Comparison of ENCODE assay signal across 10 mouse cellular contexts in genomic region chr8:84650213-84650612, GRCm38 (mm10). TPM values are rescaled to one million over a fixed set of nuclear protein-coding genes. Genes with fewer than 3 reads are reported as not detected.
DNase-seq lines count a peak whose midpoint lies in the region; ATAC-seq and TF ChIP-seq lines count a peak whose summit lies in the region.
"Had no signal": no experiment of that assay in that cellular context is flagged by ENCODE, and none has a peak within 500 bp of the region (broad histone marks: within the 10 kb centered on the region; RNA-seq: fewer than 3 reads in every experiment).

No protein-coding gene starts in this region.

- WGBS in forebrain, embryonic 10.5 days: 47% methylated on average over 3 of the region's 3 CpGs
- 46% methylated on average over 3 of the region's 3 CpGs for WGBS in forebrain, postnatal 0 days
- WGBS in midbrain, embryonic 10.5 days: 49% methylated on average over 3 of the region's 3 CpGs
- 47% methylated on average over 3 of the region's 3 CpGs for WGBS in midbrain, embryonic 14.5 days
- 52% methylated on average over 3 of the region's 3 CpGs for WGBS in limb, embryonic 11.5 days

- no peaks in the 10 kb centered on the region for H3K9me3 ChIP-seq in forebrain, embryonic 10.5 days
- no peaks in the 10 kb centered on the region for H3K9me3 ChIP-seq in forebrain, postnatal 0 days (ENCODE audit: low read length)
- H3K9me3 ChIP-seq in midbrain, embryonic 10.5 days (replicated peaks): no peaks in the 10 kb centered on the region
- H3K9me3 ChIP-seq in midbrain, embryonic 14.5 days (ENCODE audit: control insufficient read depth, low read length): no peaks in the 10 kb centered on the region
- no peaks in the 10 kb centered on the region for H3K9me3 ChIP-seq in limb, embryonic 11.5 days (ENCODE audit: control insufficient read depth, low read length)
- H3K9me3 ChIP-seq: forebrain, embryonic 15.5 days had no signal

- no peaks in the 10 kb centered on the region for H3K27me3 ChIP-seq in forebrain, embryonic 10.5 days (ENCODE audit: poor library complexity, severe bottlenecking)
- no peaks in the 10 kb centered on the region for H3K27me3 ChIP-seq in forebrain, postnatal 0 days (ENCODE audit: insufficient read depth, low read length)
- H3K27me3 ChIP-seq in midbrain, embryonic 10.5 days (ENCODE audit: low read depth, poor library complexity, severe bottlenecking): no peaks in the 10 kb centered on the region
- no peaks in the 10 kb centered on the region for H3K27me3 ChIP-seq in midbrain, embryonic 14.5 days (ENCODE audit: control insufficient read depth, insufficient read depth, low read length)
- no peaks in the 10 kb centered on the region for H3K27me3 ChIP-seq in limb, embryonic 11.5 days (ENCODE audit: control insufficient read depth, insufficient read depth, low read length)
- H3K27me3 ChIP-seq: forebrain, embryonic 15.5 days had no signal

- no peaks in the 10 kb centered on the region for H3K36me3 ChIP-seq in forebrain, embryonic 10.5 days (replicated peaks)
- H3K36me3 ChIP-seq in forebrain, postnatal 0 days (ENCODE audit: insufficient read depth): no peaks in the 10 kb centered on the region
- H3K36me3 ChIP-seq in midbrain, embryonic 10.5 days: no peaks in the 10 kb centered on the region
- no peaks in the 10 kb centered on the region for H3K36me3 ChIP-seq in midbrain, embryonic 14.5 days (ENCODE audit: control insufficient read depth, insufficient read depth, low read length)
- no peaks in the 10 kb centered on the region for H3K36me3 ChIP-seq in limb, embryonic 11.5 days (ENCODE audit: control insufficient read depth, insufficient read depth, low read length)
- H3K36me3 ChIP-seq: forebrain, embryonic 15.5 days had no signal

- no peak for ATAC-seq in forebrain, postnatal 0 days
- ATAC-seq in midbrain, embryonic 14.5 days (ENCODE audit: low FRiP score, low TSS enrichment): no peak
- ATAC-seq in limb, embryonic 11.5 days (ENCODE audit: insufficient number of reproducible peaks, low FRiP score, low TSS enrichment, low read depth): no peak
- ATAC-seq: forebrain, embryonic 15.5 days had no signal

- H3K4me2 ChIP-seq in forebrain, postnatal 0 days (ENCODE audit: low read depth): no peak overlapping the region
- no peak overlapping the region for H3K4me2 ChIP-seq in midbrain, embryonic 14.5 days (ENCODE audit: low read length)
- H3K4me2 ChIP-seq in limb, embryonic 11.5 days (ENCODE audit: low read depth, severe bottlenecking): no peak overlapping the region
- H3K4me2 ChIP-seq: forebrain, embryonic 15.5 days had no signal

- intact Hi-C loops in gastrocnemius, postnatal 14 days (cut with DNase I; ENCODE audit: low total_unique reads): no loop called here

- H3K4me3 ChIP-seq in forebrain, embryonic 10.5 days: no peak overlapping the region; the same call in 1 of the 2 replicates
- H3K4me3 ChIP-seq in forebrain, postnatal 0 days (ENCODE audit: low read depth, low read length): no peak overlapping the region
- no peak overlapping the region for H3K4me3 ChIP-seq in midbrain, embryonic 10.5 days
- no peak overlapping the region for H3K4me3 ChIP-seq in midbrain, embryonic 14.5 days (replicated peaks; ENCODE audit: low read depth, low read length)
- no peak overlapping the region for H3K4me3 ChIP-seq in limb, embryonic 11.5 days (ENCODE audit: low read depth, low read length)
- H3K4me3 ChIP-seq: forebrain, embryonic 15.5 days had no signal

- peak overlapping the region; percentile 82 for H3K27ac ChIP-seq in forebrain, embryonic 10.5 days
- no peak overlapping the region for H3K27ac ChIP-seq in forebrain, postnatal 0 days (ENCODE audit: low read depth, low read length)
- H3K27ac ChIP-seq in midbrain, embryonic 10.5 days (replicated peaks): peak overlapping the region; percentile 80
- H3K27ac ChIP-seq in midbrain, embryonic 14.5 days (replicated peaks; ENCODE audit: low read depth, low read length): no peak overlapping the region
- H3K27ac ChIP-seq in limb, embryonic 11.5 days (replicated peaks; ENCODE audit: low read depth, low read length): peak overlapping the region; percentile 89
- H3K27ac ChIP-seq: forebrain, embryonic 15.5 days had no signal

- no peak overlapping the region for H3K9ac ChIP-seq in forebrain, postnatal 0 days
- H3K9ac ChIP-seq in midbrain, embryonic 14.5 days (replicated peaks; ENCODE audit: low read length): no peak overlapping the region
- no peak overlapping the region; the same call in 1 of the 2 replicates for H3K9ac ChIP-seq in limb, embryonic 11.5 days (ENCODE audit: low read length)
- H3K9ac ChIP-seq: forebrain, embryonic 15.5 days had no signal

- H3K4me1 ChIP-seq in forebrain, embryonic 10.5 days: peaks cover 43% of the 10 kb centered on the region
- H3K4me1 ChIP-seq in forebrain, postnatal 0 days (ENCODE audit: insufficient read depth): no peaks in the 10 kb centered on the region
- H3K4me1 ChIP-seq in midbrain, embryonic 10.5 days: peaks cover 40% of the 10 kb centered on the region
- peaks cover 10% of the 10 kb centered on the region for H3K4me1 ChIP-seq in midbrain, embryonic 14.5 days (ENCODE audit: control insufficient read depth, insufficient read depth, low read length)
- H3K4me1 ChIP-seq in limb, embryonic 11.5 days (ENCODE audit: control insufficient read depth, insufficient read depth, low read length): peaks cover 20% of the 10 kb centered on the region

- DNase-seq in forebrain, embryonic 10.5 days (ENCODE audit: extremely low spot score, low spot score): no peak
- DNase-seq in forebrain, postnatal 0 days: no peak
- DNase-seq in midbrain, embryonic 10.5 days (ENCODE audit: low spot score): peak; percentile 24
- DNase-seq in midbrain, embryonic 14.5 days: no peak
- DNase-seq in limb, embryonic 11.5 days (ENCODE audit: low spot score): no peak
- peak; percentile 49 for DNase-seq in yolk sac, embryonic 10.5 days (ENCODE audit: low spot score)
- no peak for DNase-seq in gastrocnemius, postnatal 14 days
- DNase-seq in urinary bladder, postnatal 14 days (ENCODE audit: low spot score): no peak
- DNase-seq: adrenal gland, adult 2 months had no signal

- TF ChIP-seq CTCF in forebrain, postnatal 0 days (IDR thresholded peaks at IDR 0.05; ENCODE audit: low read depth): no peak

RNA-seq across cellular contexts. Expression of gene Ier2, which starts 12.4 kb away (rescaled TPM):
- polyA plus RNA-seq in forebrain, embryonic 10.5 days (2016; fragmentation: Nextera tagmentation; extraction: Ambion mirVana): 91.4 and 96.9 TPM in 2 replicates
- 4.8 and 8.5 TPM in 2 replicates for total RNA-seq in forebrain, postnatal 0 days (2014; rRNA removed)
- 19.3 and 22.7 TPM in 2 replicates for polyA plus RNA-seq in forebrain, postnatal 0 days (2015; fragmentation: Nextera tagmentation; extraction: Ambion mirVana)
- 63.6 and 78.2 TPM in 2 replicates for polyA plus RNA-seq in midbrain, embryonic 10.5 days (2016; fragmentation: Nextera tagmentation; extraction: Ambion mirVana)
- 15.5 and 16.0 TPM in 2 replicates for polyA plus RNA-seq in midbrain, embryonic 14.5 days (2014; fragmentation: Nextera tagmentation; extraction: Ambion mirVana)
- polyA plus RNA-seq in limb, embryonic 11.5 days (2014; fragmentation: Nextera tagmentation; extraction: Ambion mirVana): 149 and 156 TPM in 2 replicates
- 10 to 100 TPM; 10.5 to 10.8 TPM for total RNA-seq in gastrocnemius, postnatal 14 days (2021)

RNA-seq across cellular contexts. Expression of gene Trmt1, which starts 35.9 kb away (rescaled TPM):
- 68.8 and 69.3 TPM in 2 replicates for polyA plus RNA-seq in forebrain, embryonic 10.5 days (2016; fragmentation: Nextera tagmentation; extraction: Ambion mirVana)
- 89.5 and 94.8 TPM in 2 replicates for total RNA-seq in forebrain, postnatal 0 days (2014; rRNA removed)
- 59.8 and 67.5 TPM in 2 replicates for polyA plus RNA-seq in forebrain, postnatal 0 days (2015; fragmentation: Nextera tagmentation; extraction: Ambion mirVana)
- 56.4 and 58.1 TPM in 2 replicates for polyA plus RNA-seq in midbrain, embryonic 10.5 days (2016; fragmentation: Nextera tagmentation; extraction: Ambion mirVana)
- polyA plus RNA-seq in midbrain, embryonic 14.5 days (2014; fragmentation: Nextera tagmentation; extraction: Ambion mirVana): 56.9 and 59.6 TPM in 2 replicates
- 65.7 and 65.9 TPM in 2 replicates for polyA plus RNA-seq in limb, embryonic 11.5 days (2014; fragmentation: Nextera tagmentation; extraction: Ambion mirVana)
- 10 to 100 TPM; 26.0 to 36.2 TPM for total RNA-seq in gastrocnemius, postnatal 14 days (2021)

RNA-seq across cellular contexts. Expression of gene Nacc1, which starts 37.4 kb away (rescaled TPM):
- polyA plus RNA-seq in forebrain, embryonic 10.5 days (2016; fragmentation: Nextera tagmentation; extraction: Ambion mirVana): 31.3 and 31.5 TPM in 2 replicates
- 65.9 and 78.2 TPM in 2 replicates for total RNA-seq in forebrain, postnatal 0 days (2014; rRNA removed)
- 14.6 and 14.7 TPM in 2 replicates for polyA plus RNA-seq in forebrain, postnatal 0 days (2015; fragmentation: Nextera tagmentation; extraction: Ambion mirVana)
- polyA plus RNA-seq in midbrain, embryonic 10.5 days (2016; fragmentation: Nextera tagmentation; extraction: Ambion mirVana): 24.8 and 26.3 TPM in 2 replicates
- polyA plus RNA-seq in midbrain, embryonic 14.5 days (2014; fragmentation: Nextera tagmentation; extraction: Ambion mirVana): 19.1 and 20.2 TPM in 2 replicates
- polyA plus RNA-seq in limb, embryonic 11.5 days (2014; fragmentation: Nextera tagmentation; extraction: Ambion mirVana): 26.4 and 26.7 TPM in 2 replicates
- 10 to 100 TPM; 25.7 to 33.6 TPM for total RNA-seq in gastrocnemius, postnatal 14 days (2021)

RNA-seq across cellular contexts. Expression of gene Lyl1, which starts 51.0 kb away (rescaled TPM):
- polyA plus RNA-seq in forebrain, embryonic 10.5 days (2016; fragmentation: Nextera tagmentation; extraction: Ambion mirVana): 4.9 and 5.8 TPM in 2 replicates
- 2.2 and 2.7 TPM in 2 replicates for total RNA-seq in forebrain, postnatal 0 days (2014; rRNA removed)
- polyA plus RNA-seq in forebrain, postnatal 0 days (2015; fragmentation: Nextera tagmentation; extraction: Ambion mirVana): 2.4 and 2.5 TPM in 2 replicates
- polyA plus RNA-seq in midbrain, embryonic 10.5 days (2016; fragmentation: Nextera tagmentation; extraction: Ambion mirVana): 4.8 and 5.8 TPM in 2 replicates
- polyA plus RNA-seq in midbrain, embryonic 14.5 days (2014; fragmentation: Nextera tagmentation; extraction: Ambion mirVana): 1.5 and 3.8 TPM in 2 replicates
- 3.9 and 4.8 TPM in 2 replicates for polyA plus RNA-seq in limb, embryonic 11.5 days (2014; fragmentation: Nextera tagmentation; extraction: Ambion mirVana)
- 1 to 10 TPM; 2.7 to 2.9 TPM for total RNA-seq in gastrocnemius, postnatal 14 days (2021)

Comparison
In these comparisons a context has a peak if more than half of its experiments do, and no peak if none do; other contexts are left out.
1. DNase-seq: peak in midbrain, embryonic 10.5 days (single experiment) and yolk sac, embryonic 10.5 days (single experiment); none in forebrain, embryonic 10.5 days (single experiment), forebrain, postnatal 0 days (single experiment), midbrain, embryonic 14.5 days (single experiment), limb, embryonic 11.5 days (single experiment), gastrocnemius, postnatal 14 days (single experiment) and urinary bladder, postnatal 14 days (single experiment).
2. H3K27ac ChIP-seq: peak in forebrain, embryonic 10.5 days (single experiment), midbrain, embryonic 10.5 days (single experiment) and limb, embryonic 11.5 days (single experiment); none in forebrain, postnatal 0 days (single experiment) and midbrain, embryonic 14.5 days (single experiment).